Mouse (Mus musculus) brain, embryonic 14.5 days (tissue): ENCODE data around the gene Pclaf.

ENCODE experiments used
- CTCF ChIP-seq: fragments of 200-500 bp; IDR thresholded peaks from 2 replicates; pipeline ENCODE4 v1.5.1; 2012; ENCODE audit warnings: inconsistent platforms, mild to moderate bottlenecking, moderate library complexity, borderline replicate concordance; ENCODE audit not compliant: insufficient read depth, insufficient read length; ENCODE audit errors: extremely low read depth
- POLR2A ChIP-seq: fragments of 200-500 bp; IDR thresholded peaks from 2 replicates; pipeline ENCODE4 v1.6.1; 2012; ENCODE audit warnings: mild to moderate bottlenecking, inconsistent platforms, borderline replicate concordance; ENCODE audit not compliant: poor library complexity, insufficient read depth, insufficient read length, severe bottlenecking; ENCODE audit errors: extremely low read depth

DNA sequence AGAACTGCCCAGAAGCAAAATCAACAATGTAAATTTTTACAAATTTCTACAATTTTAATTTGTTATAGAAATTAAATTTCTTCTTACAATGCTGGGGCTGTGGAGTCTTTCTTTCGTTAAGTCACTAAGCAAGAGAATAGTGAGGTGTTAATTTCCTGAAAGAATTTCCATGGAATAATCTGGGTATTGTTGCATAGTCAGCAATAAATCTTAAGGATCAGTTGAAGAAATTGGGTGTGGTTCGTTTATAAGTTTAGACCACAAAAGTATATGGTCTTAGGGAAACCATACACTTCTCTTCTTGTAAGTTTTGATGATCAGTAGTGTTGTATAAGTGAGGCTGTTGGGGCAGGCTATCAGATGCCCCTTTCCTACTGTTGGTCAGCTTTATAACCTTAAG, 47.5 kb downstream of the Pclaf start:
- TF ChIP-seq CTCF (no peak), POLR2A (no peak)
